Mouse (Mus musculus): ENCODE measurements around the gene Tmem150c.

The Tmem150c gene

GRCm38 (mm10) chr5:100166591-100167491, 7.2 kb upstream of the Tmem150c start:
- ATAC-seq (ENCODE audit: low TSS enrichment), result peak; percentile 82

- no peak for ATAC-seq (ENCODE audit: low TSS enrichment)
Measured at GRCm38 (mm10) chr5:100163368-100163767, 3.8 kb upstream of the Tmem150c start.

GRCm38 (mm10) chr5:100162857-100163256, 3.2 kb upstream of the Tmem150c start:
- no peak for ATAC-seq (ENCODE audit: low TSS enrichment)

DNA sequence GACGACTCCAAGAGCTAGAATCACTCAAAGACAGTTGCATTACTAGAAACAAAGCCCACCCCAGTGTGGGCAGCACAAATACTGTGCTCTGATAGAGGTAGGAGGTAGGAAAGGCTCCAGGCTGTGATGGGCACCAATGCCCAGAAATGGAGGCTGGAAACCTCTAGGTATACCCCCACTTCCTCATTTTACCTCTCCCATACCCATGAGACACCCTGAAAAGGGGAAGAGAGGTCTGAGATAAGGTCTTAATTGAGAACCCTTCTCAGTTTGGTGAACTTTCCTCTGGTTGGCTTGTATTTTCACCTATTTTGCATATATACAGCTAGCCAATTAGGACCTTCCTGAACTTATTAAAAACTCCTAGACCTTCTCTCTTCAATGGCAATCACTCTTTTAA, 2.4 kb upstream of the Tmem150c start:
- no peak for ATAC-seq (ENCODE audit: low TSS enrichment)

GRCm38 (mm10) chr5:100158791-100159637, 594 bp downstream of the Tmem150c start:
- ATAC-seq (ENCODE audit: low TSS enrichment), result peak; percentile 33

DNA sequence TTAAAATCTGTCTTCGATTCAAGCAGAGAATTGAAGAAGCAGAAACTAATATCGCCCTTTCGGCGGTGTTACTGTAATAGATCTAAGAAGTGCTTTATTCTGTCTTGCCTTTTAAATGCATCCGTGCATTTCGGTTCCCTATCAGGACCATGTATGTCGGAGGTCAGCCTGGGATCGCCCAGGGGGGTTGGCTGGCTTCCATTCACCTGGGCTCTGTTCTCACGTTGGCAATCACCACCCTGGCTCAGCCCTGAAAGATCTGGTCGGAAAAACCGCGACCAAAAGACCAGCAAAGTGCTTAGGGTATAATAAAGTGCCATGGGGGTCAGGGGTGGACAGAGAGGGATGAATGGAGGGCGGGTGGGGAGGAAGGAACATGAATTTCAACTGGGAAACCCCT, 1.3 kb downstream of the Tmem150c start:
- ATAC-seq (ENCODE audit: low TSS enrichment), result no peak

GRCm38 (mm10) chr5:100155646-100156045, 4.0 kb downstream of the Tmem150c start:
- peak; percentile 85 for ATAC-seq (ENCODE audit: low TSS enrichment)

DNA sequence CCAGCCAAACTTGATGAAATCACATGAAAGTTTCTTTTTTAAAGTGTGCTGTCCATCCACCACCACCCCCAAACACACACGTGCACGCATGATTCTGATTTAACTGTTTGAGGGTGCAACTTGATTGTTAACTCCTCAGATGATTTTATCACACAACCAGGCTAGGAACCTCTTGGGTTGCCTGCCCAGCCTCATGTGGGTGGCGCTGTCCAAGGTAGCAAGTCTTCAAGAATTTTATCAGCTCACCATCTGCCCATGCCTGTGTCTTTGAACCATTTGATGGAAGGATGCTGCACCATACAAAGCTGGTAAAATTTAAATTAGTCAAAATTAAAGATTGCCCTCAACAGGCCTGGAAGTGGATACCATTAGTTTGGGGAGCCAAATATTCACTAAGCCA, 9.6 kb downstream of the Tmem150c start:
- ATAC-seq (ENCODE audit: low TSS enrichment), result no peak

- no peak for ATAC-seq (ENCODE audit: low TSS enrichment)
Measured at GRCm38 (mm10) chr5:100144836-100145235, 14.8 kb downstream of the Tmem150c start.

DNA sequence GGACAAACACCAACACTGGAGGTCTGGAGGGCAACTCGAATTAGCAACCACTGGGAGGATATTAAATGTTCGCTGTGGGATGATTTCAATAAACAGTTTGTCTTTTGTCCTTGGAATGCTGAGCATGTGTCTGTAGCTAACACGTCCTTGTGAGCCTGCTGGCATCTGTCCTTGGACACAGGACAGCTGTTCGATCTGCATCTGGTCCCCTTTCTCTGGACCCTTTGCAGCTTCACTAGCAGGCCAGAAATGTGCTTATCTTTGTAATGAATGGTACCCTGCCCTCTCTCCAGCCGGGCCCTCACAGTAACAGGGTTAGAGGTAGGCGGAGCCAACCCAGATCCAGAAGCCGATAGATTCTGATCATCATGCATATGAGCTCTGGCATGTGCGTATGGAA, 32.3 kb downstream of the Tmem150c start:
- ATAC-seq (ENCODE audit: low TSS enrichment), result no peak

DNA sequence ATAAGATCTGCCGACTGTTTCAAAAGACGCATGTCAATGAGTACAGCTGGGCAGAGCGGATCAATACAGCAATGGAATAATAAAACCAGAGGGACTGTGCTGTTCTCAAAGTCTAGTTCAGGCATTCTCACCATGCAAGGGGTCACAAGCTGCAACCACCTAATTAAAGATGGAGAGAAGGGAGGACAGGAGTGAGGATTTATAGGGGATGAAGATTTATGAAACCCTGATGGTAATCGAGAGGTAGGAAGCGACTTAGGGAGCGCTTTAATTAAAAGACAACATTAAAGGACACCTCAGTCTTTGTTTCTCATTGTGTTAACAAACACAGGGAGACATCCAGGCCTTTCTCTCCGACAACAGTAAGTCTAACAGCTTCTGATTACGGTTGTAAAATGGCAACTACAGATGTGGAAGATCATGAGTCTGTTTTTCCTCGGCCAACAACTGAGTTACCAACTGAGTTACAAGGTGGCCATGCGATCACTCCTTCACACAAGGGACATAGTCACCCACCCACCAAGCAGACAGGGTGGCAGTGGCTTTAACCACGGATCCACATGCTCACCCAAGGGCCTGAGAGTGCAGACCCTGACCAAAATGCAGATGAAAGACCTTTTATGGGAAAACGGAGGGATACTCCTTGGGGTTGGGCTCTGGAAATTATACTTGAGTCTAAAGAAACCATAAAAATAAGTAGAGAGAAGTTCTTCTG, 34.0 kb downstream of the Tmem150c start:
- ATAC-seq (ENCODE audit: low TSS enrichment), result no peak

GRCm38 (mm10) chr5:100124530-100124929, 35.1 kb downstream of the Tmem150c start:
- no peak for ATAC-seq (ENCODE audit: low TSS enrichment)

DNA sequence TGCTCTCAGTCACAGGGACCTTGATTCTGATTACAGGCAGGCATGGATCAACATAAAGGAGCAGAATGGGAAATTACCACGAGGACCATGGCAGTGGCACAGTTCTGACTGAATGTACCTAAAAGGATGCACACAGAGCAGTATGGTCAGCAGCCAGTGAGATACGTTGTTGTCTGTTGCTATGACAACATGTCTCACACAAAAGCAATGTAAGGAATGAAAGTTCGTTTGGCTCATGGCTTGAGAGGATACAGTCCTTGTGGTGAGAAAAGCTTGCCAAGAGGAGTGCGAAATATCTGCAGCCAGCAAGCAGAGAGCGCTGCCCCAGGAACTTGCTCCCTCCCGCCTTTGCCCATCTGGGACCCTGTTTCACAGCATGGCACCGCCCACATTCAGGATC, 36.3 kb downstream of the Tmem150c start:
- peak; percentile 41; the same call in 1 of the 2 replicates for ATAC-seq (ENCODE audit: low TSS enrichment)

GRCm38 (mm10) chr5:100121170-100121569, 38.4 kb downstream of the Tmem150c start:
- ATAC-seq (ENCODE audit: low TSS enrichment), result no peak

- ATAC-seq (ENCODE audit: low TSS enrichment), result no peak
Measured at GRCm38 (mm10) chr5:100120711-100121141, 38.9 kb downstream of the Tmem150c start.

DNA sequence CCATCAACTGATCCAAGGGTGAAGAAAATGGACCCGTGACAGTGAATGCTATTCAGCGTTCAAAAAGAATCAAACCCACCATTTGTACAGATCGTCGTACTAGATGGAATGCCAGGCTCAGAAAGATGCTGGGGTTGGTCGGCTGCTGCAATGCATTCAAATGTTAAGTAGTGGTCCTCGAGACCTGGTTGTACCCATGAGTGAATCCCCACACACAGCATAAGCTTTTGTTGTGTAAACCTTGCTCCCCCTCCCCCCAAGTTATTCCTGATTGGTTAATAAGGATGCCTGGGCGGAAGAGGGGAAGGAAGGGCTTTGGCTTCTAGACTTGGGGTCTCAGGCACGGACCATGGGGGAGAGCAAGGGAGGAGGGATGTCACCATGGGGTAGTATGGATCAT, 40.3 kb downstream of the Tmem150c start:
- ATAC-seq (ENCODE audit: low TSS enrichment), result no peak

DNA sequence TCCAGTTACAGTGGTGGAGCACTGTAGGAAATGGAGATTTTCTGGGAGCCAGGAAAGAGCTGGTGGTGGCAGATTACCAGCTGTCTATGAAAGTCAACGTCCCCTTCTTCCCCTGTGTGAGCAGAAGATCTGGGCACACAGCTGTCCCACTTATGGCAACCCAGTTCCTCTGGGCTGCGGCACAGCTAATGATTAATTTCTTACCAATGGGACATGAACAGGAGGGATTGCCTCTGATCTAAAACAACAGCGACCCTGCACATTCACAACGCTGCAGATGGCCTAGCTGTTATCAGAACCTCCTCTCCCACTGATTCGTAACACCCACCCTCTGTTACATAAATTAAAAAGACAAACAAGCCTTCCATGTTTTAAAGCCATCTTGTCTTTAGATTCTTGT, 46.2 kb downstream of the Tmem150c start:
- no peak for ATAC-seq (ENCODE audit: low TSS enrichment)

GRCm38 (mm10) chr5:100110581-100110980, 49.0 kb downstream of the Tmem150c start:
- ATAC-seq (ENCODE audit: low TSS enrichment), result no peak

GRCm38 (mm10) chr5:100109543-100110282, 49.9 kb downstream of the Tmem150c start:
- ATAC-seq (ENCODE audit: low TSS enrichment), result peak; percentile 32; the same call in 1 of the 2 replicates

DNA sequence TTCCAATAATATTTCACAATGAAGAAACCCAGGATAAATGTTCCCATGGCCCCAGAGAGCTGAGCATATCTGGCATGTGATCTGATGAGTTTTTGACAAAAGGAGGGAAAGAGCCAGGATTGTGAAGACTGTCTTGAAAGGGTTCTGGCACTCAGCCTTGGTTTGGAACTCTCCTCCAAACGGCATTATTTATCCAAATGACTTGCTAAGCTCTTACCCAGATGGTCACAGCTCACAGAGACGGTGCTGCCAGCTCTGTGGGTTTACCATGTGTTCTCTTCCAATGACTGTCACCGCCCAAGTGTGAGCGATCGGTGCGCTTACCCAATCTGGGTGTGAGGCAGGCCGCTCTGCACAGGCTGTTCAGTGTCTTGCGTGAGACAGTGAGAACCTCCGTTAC, 50.7 kb downstream of the Tmem150c start:
- peak; percentile 98 for ATAC-seq (ENCODE audit: low TSS enrichment)

DNA sequence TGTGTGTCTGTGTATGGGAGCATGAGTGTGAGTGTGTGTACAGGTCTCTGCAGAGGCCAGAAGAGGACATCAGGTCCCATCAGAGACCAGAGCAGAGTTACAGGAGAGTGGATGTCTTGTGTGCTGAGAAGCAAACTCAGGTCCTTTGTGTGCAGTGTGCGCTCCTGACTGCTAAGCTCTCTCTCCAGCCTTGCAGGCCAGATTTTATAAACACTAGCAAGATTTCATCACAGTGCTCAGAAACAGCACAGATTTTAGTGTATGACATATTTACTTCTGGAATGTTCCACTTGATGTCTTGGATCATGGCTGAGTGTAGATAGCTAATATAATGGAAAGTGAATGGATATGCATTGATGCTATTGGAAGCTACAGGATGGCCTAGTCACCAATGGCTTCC, 57.2 kb downstream of the Tmem150c start:
- no peak for ATAC-seq (ENCODE audit: low TSS enrichment)

Data from frontal cortex, adult (tissue).